Mouse (Mus musculus) erythroblast, embryonic 14.5 days (primary cell): ENCODE results near the gene Mllt1.

Source experiments
- GATA1 ChIP-seq: IDR thresholded peaks from 2 replicates; pipeline ENCODE4 v1.6.1; 2012; ENCODE audit warnings: low read length, inconsistent platforms, mixed read lengths
- TAL1 ChIP-seq: IDR thresholded peaks from 3 replicates; pipeline ENCODE4 v1.6.1; 2012; ENCODE audit warnings: low read length, inconsistent platforms, mixed read lengths

DNA sequence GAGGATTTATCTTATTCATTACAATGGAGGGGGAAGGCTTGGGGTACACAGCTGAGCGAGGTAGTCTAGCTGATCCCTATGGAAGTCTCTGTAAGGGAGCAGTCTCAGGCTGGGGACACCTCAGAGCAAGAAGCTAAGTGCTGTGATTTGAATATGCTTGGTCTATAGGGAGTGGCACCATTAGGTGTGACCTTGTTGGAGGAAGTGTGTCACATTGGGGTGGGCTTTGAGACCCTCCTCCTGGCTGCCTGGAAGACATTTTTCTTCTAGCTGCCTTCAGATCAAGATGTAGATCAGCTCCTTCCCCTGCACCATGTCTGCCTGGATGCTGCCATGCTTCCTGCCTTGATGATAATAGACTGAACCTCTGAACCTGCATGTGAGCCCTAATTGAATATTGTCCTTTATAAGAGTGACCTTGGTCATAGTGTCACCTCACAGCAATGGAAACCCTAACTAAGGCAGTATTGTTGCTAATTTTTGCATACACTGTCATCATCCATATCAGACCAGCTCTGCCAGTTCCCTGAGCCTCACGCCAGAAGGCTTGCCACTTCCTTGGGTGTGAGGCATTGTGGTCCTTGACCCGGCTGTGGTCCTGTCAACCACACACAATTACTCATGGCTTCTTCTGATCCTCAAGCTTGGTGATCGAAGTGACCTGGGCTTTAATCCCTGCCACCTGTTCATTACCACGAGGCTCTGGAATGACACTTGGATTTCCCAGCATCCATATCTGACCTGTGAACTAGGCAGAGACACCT is 27.6 kb upstream of the Mllt1 start:
- TF ChIP-seq GATA1 (no peak), TAL1 (no peak)
